Mouse (Mus musculus): ENCODE results near the gene Gm20521. TPM values are rescaled to one million over a fixed set of nuclear protein-coding genes. Genes with fewer than 3 reads are reported as not detected.

The Gm20521 gene
- polyA plus RNA-seq, 1 experiment from 2014 or later = not detected

DNA sequence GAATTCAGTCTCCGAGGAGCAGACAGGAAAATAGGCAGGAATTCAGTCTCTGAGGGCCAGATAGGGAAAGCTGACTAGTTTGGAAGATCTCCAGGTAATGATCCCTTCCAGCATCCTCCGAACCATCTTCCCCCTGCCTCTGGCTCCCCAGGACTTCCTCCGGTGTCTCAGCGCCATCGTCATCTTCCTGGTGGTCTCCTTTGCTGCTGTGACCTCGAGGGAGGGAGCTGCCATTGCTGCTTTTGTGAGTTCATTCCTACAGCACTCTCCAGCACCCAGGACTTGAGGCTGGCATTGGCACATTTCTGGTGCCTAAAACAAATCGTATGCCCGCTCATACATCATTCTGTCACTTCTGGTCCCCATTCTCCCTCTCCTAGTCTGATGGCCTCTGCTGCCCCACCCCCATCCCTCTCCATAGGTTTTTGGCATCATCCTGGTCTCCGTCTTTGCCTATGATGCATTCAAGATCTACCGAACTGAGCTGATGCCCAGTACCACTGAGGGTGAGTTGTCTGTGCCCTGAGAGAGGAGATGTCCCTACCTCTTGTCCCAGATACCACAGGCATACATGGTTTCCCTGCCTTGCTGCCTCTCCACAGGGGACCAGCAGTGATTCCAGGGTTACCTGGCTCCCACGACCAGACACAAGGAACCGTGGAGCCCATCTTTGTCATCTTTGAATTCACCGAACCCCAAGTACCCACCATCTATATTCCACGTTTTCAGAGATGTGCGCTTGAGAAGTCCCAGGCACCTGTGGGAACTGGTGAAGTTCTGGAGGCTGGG lies 55.4 kb downstream of the Gm20521 start:
- Histone ChIP-seq H3K9ac (ENCODE audit: low read length) (no peak overlapping the region), H3K4me3 (ENCODE audit: low read depth, low read length) (no peak overlapping the region), H3K4me2 (no peak overlapping the region), H3K4me1 (ENCODE audit: control insufficient read depth, insufficient read depth, low read length) (no peaks in the 10 kb centered on the region; the same call in 1 of the 2 replicates), H3K27ac (ENCODE audit: low read depth, low read length) (no peak overlapping the region), H3K36me3 (ENCODE audit: control insufficient read depth, insufficient read depth, low read length) (no peaks in the 10 kb centered on the region), H3K27me3 (ENCODE audit: control insufficient read depth, insufficient read depth, low read length) (no peaks in the 10 kb centered on the region), H3K9me3 (ENCODE audit: control insufficient read depth, low read length) (no peaks in the 10 kb centered on the region)
- DNase-seq (ENCODE audit: low spot score, missing footprints) = peak; percentile 19
- 80% methylated on average over 15 of the region's 15 CpGs for WGBS
- ATAC-seq (ENCODE audit: low FRiP score) = no peak

DNA sequence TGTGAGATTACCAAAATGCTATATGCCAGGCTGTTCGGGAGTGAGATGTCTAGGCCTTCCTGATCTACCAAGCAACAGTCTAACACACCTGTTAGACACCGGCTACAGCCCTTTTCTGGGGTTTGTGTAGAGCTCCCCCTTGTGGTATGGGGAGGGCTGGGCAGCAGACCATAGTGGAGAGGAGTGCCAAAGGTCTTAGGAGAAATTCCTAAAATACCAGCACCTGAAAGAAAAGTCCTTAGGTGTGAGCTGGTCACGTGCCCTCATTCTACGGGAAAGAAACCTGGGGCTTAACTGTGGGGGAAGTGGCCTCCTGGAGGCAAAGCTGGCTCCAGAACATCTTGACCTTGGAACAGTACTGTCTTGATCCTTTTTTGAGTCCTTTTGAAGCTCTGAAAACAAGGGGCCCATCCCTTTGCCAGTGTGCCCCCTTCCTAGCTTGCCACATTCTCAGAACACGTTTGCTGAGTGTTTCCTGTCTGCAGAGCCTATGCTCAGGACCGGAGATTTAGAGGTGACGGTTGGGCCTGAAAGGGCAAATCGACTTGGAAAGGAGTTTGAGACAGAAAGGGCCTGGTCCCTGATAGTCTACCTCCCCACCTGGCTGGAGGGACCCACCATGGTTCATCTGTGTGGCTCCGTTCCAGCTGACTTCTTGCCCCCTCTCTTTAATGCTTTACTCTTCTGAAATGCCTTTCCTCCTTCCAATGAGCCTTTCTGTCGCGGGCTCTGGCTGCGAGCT lies 56.4 kb downstream of the Gm20521 start:
- H3K4me3 ChIP-seq (ENCODE audit: low read depth, low read length) = no peak overlapping the region
- H3K4me2 ChIP-seq = no peak overlapping the region
- DNase-seq (ENCODE audit: low spot score, missing footprints) = peak; percentile 92
- H3K27ac ChIP-seq (ENCODE audit: low read depth, low read length) = no peak overlapping the region
- no peaks in the 10 kb centered on the region; the same call in 1 of the 2 replicates for H3K4me1 ChIP-seq (ENCODE audit: control insufficient read depth, insufficient read depth, low read length)
- 50% methylated on average over 12 of the region's 12 CpGs for WGBS
- no peaks in the 10 kb centered on the region for H3K9me3 ChIP-seq (ENCODE audit: control insufficient read depth, low read length)
- H3K9ac ChIP-seq (ENCODE audit: low read length) = no peak overlapping the region
- no peaks in the 10 kb centered on the region for H3K27me3 ChIP-seq (ENCODE audit: control insufficient read depth, insufficient read depth, low read length)
- H3K36me3 ChIP-seq (ENCODE audit: control insufficient read depth, insufficient read depth, low read length) = no peaks in the 10 kb centered on the region
- ATAC-seq (ENCODE audit: low FRiP score) = no peak

DNA sequence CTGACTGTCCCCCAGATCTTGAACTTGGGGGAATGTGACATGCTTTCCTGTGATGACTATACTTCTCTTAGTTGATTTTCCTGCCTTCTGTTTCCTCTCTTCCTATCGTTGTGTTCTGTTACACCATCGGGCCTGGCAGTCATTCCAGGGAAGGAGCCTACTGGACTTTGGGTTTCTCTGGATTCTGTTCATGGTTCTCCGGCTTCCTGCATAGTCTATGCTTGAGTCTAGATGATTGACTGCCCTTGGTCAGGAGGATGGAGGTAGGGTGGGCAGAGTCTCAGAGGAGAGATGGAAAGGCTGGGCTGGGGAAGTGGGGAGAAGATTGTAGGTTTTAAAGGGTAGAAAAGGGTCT lies 56.9 kb downstream of the Gm20521 start:
- no peak overlapping the region for H3K9ac ChIP-seq (ENCODE audit: low read length)
- no peaks in the 10 kb centered on the region; the same call in 1 of the 2 replicates for H3K4me1 ChIP-seq (ENCODE audit: control insufficient read depth, insufficient read depth, low read length)
- no peaks in the 10 kb centered on the region for H3K27me3 ChIP-seq (ENCODE audit: control insufficient read depth, insufficient read depth, low read length)
- no peaks in the 10 kb centered on the region for H3K36me3 ChIP-seq (ENCODE audit: control insufficient read depth, insufficient read depth, low read length)
- H3K4me2 ChIP-seq = no peak overlapping the region
- H3K9me3 ChIP-seq (ENCODE audit: control insufficient read depth, low read length) = no peaks in the 10 kb centered on the region
- WGBS = 88% methylated on average over 3 of the region's 3 CpGs
- H3K4me3 ChIP-seq (ENCODE audit: low read depth, low read length) = no peak overlapping the region
- DNase-seq (ENCODE audit: low spot score, missing footprints) (no peak), ATAC-seq (ENCODE audit: low FRiP score) (no peak)
- no peak overlapping the region for H3K27ac ChIP-seq (ENCODE audit: low read depth, low read length)

DNA sequence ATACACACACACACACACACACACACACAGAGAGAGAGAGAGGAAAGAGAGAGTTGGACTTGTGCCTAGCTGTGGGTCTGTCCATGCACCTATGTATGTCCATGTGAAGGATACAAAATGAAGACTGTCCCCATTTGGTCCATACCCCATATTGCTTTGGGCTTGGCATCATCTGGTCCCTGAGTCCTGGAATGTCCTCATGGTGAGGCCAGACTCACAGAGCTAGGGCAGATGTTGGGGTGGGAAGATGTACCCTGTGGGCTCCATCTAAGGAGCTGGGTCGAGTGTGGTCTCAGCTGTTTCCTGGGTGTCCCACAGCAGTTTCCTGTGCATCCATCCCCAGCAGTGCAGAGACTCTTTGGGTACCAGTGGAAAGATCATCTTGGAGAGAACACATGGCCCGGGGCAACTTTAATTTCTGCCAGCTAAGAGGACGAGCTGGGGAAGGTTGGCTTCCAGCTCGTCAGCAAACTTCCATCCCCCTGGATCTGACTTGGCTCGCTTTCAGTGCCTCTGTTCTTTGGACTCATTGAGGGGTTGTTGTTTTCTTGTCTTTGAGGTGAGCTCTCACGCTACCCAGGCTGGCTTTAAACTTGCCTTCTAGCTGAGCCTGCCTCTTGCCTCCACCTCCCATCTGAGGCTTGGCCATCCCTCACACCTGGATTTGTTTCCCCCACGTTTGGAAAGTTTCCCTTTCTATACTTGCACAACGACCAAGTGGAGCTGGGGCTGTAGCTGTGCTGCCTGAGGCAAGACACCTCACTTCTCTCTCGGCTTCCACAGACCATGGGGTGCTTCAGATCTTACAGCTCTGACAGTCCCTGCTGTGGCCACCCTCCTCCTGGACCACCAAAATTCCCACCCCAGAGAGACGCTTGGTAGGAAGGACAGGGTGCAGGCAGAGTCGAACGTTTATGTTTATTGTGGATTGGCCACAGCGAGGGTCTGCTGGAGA lies 58.1 kb downstream of the Gm20521 start:
- Histone ChIP-seq H3K27ac (ENCODE audit: low read depth, low read length) (no peak overlapping the region), H3K4me2 (no peak overlapping the region), H3K4me1 (ENCODE audit: control insufficient read depth, insufficient read depth, low read length) (no peaks in the 10 kb centered on the region; the same call in 1 of the 2 replicates), H3K27me3 (ENCODE audit: control insufficient read depth, insufficient read depth, low read length) (no peaks in the 10 kb centered on the region), H3K4me3 (ENCODE audit: low read depth, low read length) (no peak overlapping the region), H3K36me3 (ENCODE audit: control insufficient read depth, insufficient read depth, low read length) (no peaks in the 10 kb centered on the region), H3K9ac (ENCODE audit: low read length) (no peak overlapping the region), H3K9me3 (ENCODE audit: control insufficient read depth, low read length) (no peaks in the 10 kb centered on the region)
- WGBS = 73% methylated on average over 13 of the region's 13 CpGs
- DNase-seq (ENCODE audit: low spot score, missing footprints) (peak; percentile 6), ATAC-seq (ENCODE audit: low FRiP score) (no peak)

DNA sequence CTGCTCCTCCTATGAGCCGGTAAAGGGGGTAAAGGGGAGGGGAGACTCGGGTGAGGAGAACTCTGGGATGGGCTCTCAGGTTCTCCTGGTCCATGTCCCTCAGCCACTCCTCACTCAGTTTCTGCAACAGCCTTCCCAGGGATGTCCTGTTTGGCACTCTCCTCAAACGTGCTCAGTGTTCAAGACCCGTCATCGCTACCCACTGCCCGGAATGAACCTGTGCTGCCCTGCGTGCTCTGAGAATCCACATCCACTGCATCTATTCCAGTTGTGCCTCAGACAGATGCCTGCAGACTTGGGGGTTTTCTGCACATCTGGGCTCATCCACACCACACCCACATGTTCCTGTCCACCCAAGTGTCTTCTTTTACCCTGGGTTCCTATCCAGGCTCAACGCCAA lies 59.2 kb downstream of the Gm20521 start:
- DNase-seq (ENCODE audit: low spot score, missing footprints) (no peak), ATAC-seq (ENCODE audit: low FRiP score) (no peak)
- no peak overlapping the region for H3K4me2 ChIP-seq
- no peak overlapping the region for H3K4me3 ChIP-seq (ENCODE audit: low read depth, low read length)
- no peak overlapping the region for H3K27ac ChIP-seq (ENCODE audit: low read depth, low read length)
- H3K4me1 ChIP-seq (ENCODE audit: control insufficient read depth, insufficient read depth, low read length) = no peaks in the 10 kb centered on the region
- 92% methylated on average over 8 of the region's 8 CpGs for WGBS
- no peaks in the 10 kb centered on the region for H3K27me3 ChIP-seq (ENCODE audit: control insufficient read depth, insufficient read depth, low read length)
- no peaks in the 10 kb centered on the region for H3K36me3 ChIP-seq (ENCODE audit: control insufficient read depth, insufficient read depth, low read length)
- H3K9ac ChIP-seq (ENCODE audit: low read length) = no peak overlapping the region
- H3K9me3 ChIP-seq (ENCODE audit: control insufficient read depth, low read length) = no peaks in the 10 kb centered on the region

DNA sequence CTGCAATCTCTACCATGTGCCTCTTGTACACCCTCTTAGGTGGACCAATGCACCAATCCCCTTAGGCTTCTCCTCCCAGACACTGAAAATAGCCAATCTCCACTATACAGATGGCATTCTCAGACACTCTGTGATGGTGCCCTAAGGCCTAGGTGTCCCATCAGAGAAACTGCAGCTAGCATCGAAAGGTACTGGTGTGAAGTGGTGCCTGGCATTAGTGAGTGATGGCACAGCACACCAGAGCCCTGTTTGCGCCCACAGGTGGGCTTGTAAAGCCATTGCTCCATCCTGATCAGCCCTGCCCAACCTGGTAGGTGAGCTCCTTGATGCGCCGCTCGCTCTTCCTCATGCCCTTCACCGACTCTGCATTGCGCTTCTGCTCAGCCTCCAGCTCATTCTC lies 60.7 kb downstream of the Gm20521 start:
- Histone ChIP-seq H3K27me3 (ENCODE audit: control insufficient read depth, insufficient read depth, low read length) (no peaks in the 10 kb centered on the region), H3K9me3 (ENCODE audit: control insufficient read depth, low read length) (no peaks in the 10 kb centered on the region), H3K4me1 (ENCODE audit: control insufficient read depth, insufficient read depth, low read length) (no peaks in the 10 kb centered on the region), H3K36me3 (ENCODE audit: control insufficient read depth, insufficient read depth, low read length) (no peaks in the 10 kb centered on the region), H3K27ac (ENCODE audit: low read depth, low read length) (no peak overlapping the region), H3K4me3 (ENCODE audit: low read depth, low read length) (no peak overlapping the region), H3K9ac (ENCODE audit: low read length) (no peak overlapping the region), H3K4me2 (no peak overlapping the region)
- no peak for DNase-seq (ENCODE audit: low spot score, missing footprints)
- ATAC-seq (ENCODE audit: low FRiP score) = no peak
- 89% methylated on average over 7 of the region's 7 CpGs for WGBS

DNA sequence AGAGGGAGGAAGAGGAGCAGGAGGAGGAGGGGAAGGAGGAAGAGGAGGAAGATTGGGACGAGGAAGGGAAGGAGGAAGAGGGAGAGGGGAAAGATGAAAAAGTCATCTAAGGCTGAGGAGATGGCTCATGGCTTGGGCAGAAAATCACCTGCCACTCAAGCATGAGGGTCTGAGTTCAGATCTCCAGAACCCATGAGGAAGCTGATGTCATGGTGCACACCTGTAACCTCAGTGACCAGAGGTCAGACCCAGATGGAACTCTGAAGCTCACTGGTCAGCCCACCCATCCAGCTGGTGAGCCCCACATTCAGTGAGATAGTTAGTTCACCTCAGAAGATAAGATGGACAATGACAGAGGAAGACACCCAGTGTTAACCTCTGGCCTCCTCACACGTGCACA lies 61.7 kb downstream of the Gm20521 start:
- ATAC-seq (ENCODE audit: low FRiP score) (no peak), DNase-seq (ENCODE audit: low spot score, missing footprints) (no peak)
- Histone ChIP-seq H3K27me3 (ENCODE audit: control insufficient read depth, insufficient read depth, low read length) (no peaks in the 10 kb centered on the region), H3K9me3 (ENCODE audit: control insufficient read depth, low read length) (no peaks in the 10 kb centered on the region), H3K36me3 (ENCODE audit: control insufficient read depth, insufficient read depth, low read length) (no peaks in the 10 kb centered on the region), H3K4me3 (ENCODE audit: low read depth, low read length) (no peak overlapping the region), H3K4me2 (no peak overlapping the region), H3K9ac (ENCODE audit: low read length) (no peak overlapping the region), H3K4me1 (ENCODE audit: control insufficient read depth, insufficient read depth, low read length) (no peaks in the 10 kb centered on the region), H3K27ac (ENCODE audit: low read depth, low read length) (no peak overlapping the region)
- 80% methylated on average over 2 of the region's 2 CpGs for WGBS

DNA sequence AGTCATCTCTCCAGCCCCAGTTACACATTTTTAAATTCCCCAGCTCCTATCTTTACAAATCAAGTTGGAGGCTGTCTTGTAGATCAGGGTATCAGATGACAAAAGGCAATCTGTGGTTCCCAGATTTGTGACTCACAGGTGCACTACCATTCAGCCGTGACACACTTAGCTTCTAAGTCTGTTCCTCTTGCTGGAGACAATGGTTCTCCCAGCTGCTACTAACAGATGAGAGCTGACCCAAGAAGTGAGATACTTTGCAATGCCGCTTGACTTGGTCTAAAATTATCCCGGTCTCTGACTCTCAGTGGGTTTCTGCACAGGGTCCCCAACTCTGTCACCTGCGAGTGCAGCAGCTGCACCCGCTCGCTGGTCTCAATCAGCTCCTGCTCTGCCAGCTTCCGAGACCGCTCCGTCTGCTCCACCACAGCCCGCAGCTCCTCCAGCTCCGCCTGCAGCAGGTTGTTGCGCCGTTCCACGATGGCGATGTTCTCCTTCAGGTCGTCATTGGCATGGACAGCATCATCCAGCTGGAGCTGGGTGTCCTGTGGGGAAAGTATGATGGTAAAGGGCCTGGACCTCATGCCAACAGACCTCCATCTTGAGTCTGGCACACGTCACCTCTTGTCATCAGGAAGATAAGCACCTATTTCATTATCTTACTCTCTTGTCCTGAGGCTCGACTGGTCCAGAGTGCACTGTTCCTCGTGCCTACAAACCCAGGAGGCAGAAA lies 62.9 kb downstream of the Gm20521 start:
- Histone ChIP-seq H3K9me3 (ENCODE audit: control insufficient read depth, low read length) (no peaks in the 10 kb centered on the region), H3K9ac (ENCODE audit: low read length) (no peak overlapping the region), H3K4me2 (no peak overlapping the region), H3K4me1 (ENCODE audit: control insufficient read depth, insufficient read depth, low read length) (no peaks in the 10 kb centered on the region), H3K4me3 (ENCODE audit: low read depth, low read length) (no peak overlapping the region), H3K36me3 (ENCODE audit: control insufficient read depth, insufficient read depth, low read length) (no peaks in the 10 kb centered on the region), H3K27me3 (ENCODE audit: control insufficient read depth, insufficient read depth, low read length) (no peaks in the 10 kb centered on the region), H3K27ac (ENCODE audit: low read depth, low read length) (no peak overlapping the region)
- WGBS = 89% methylated on average over 19 of the region's 19 CpGs
- ATAC-seq (ENCODE audit: low FRiP score) (no peak), DNase-seq (ENCODE audit: low spot score, missing footprints) (peak; percentile 23)
